Comparison of ENCODE assay signal across 8 mouse cellular contexts in the genomic region with DNA sequence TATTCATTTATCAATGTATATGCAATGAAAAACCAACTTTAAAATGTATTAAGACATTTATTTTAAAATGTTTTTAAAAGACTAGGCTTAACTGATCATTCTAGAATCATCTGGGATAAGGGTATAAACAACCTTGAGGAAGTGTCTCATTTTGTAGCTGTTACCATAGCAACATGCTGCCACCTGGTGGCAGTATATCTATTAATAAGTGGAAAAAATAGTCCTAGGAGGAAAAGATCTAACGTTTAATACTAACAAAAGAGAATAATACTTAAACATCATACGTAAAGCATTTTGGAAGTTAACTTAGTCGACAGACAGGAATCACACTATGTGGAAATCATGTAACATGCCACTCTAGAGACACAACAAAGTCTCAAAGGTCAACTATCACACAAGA. TPM values are rescaled to one million over a fixed set of nuclear protein-coding genes. Genes with fewer than 3 reads are reported as not detected.
A peak's percentile ranks its signal among the peaks of the same experiment; 100 is the strongest.
DNase-seq lines count a peak whose midpoint lies in the region; ATAC-seq and TF ChIP-seq lines count a peak whose summit lies in the region.

No protein-coding gene starts in this region.

- H3K4me3 ChIP-seq in midbrain, embryonic 11.5 days (ENCODE audit: low read depth, low read length): no peak overlapping the region
- no peak overlapping the region for H3K4me3 ChIP-seq in midbrain, embryonic 13.5 days (replicated peaks)

- in situ Hi-C loops in Patski (cut with MboI; ENCODE audit: low pct_unique_long_range_greater_than_20kb): no loop called here

- H3K4me1 ChIP-seq in midbrain, embryonic 11.5 days (ENCODE audit: control insufficient read depth, insufficient read depth, low read length): no peaks in the 10 kb centered on the region
- no peaks in the 10 kb centered on the region for H3K4me1 ChIP-seq in midbrain, embryonic 13.5 days (replicated peaks)

- CTCF ChIA-PET in Patski (lab: Charles Lee): interaction anchor here (1.0 to 2.0 kb wide), 5 partner anchors 10 to 20 kb away, joined by 4 to 7 read pairs (median 5); no protein-coding TSS in a partner anchor

- DNase-seq in heart, adult 18-20 months: peak; percentile 17 to 43
- DNase-seq in heart, adult 11 months: no peak
- DNase-seq in midbrain, embryonic 11.5 days (ENCODE audit: low spot score, missing footprints): peak; percentile 93
- DNase-seq in Patski (ENCODE audit: low read depth, low spot score): no peak
- DNase-seq in kidney, postnatal 4 days: peak; percentile 48 to 59
- no peak for DNase-seq in frontal cortex, postnatal 14 days (ENCODE audit: low spot score in 2 of 2)
- no peak for DNase-seq in right cerebral cortex, postnatal 36 days (ENCODE audit: low spot score in 2 of 2)

- H3K4me2 ChIP-seq in midbrain, embryonic 11.5 days: no peak overlapping the region
- H3K4me2 ChIP-seq in midbrain, embryonic 13.5 days (replicated peaks): no peak overlapping the region

- H3K27ac ChIP-seq in midbrain, embryonic 11.5 days (ENCODE audit: low read depth, low read length): no peak overlapping the region
- no peak overlapping the region for H3K27ac ChIP-seq in midbrain, embryonic 13.5 days

- peak; percentile 42 for TF ChIP-seq CTCF in Patski (IDR thresholded peaks at IDR 0.05)

- no peaks in the 10 kb centered on the region for H3K9me3 ChIP-seq in midbrain, embryonic 11.5 days (ENCODE audit: control insufficient read depth, low read length)
- no peaks in the 10 kb centered on the region for H3K9me3 ChIP-seq in midbrain, embryonic 13.5 days

- no peaks in the 10 kb centered on the region for H3K27me3 ChIP-seq in midbrain, embryonic 11.5 days (ENCODE audit: control insufficient read depth, insufficient read depth, low read length)
- H3K27me3 ChIP-seq in midbrain, embryonic 13.5 days: no peaks in the 10 kb centered on the region
- no peaks in the 10 kb centered on the region for H3K27me3 ChIP-seq in Patski

- POLR2A ChIA-PET in Patski (lab: Charles Lee): no interaction called here

- 79% methylated on average over 3 of the region's 3 CpGs for WGBS in midbrain, embryonic 11.5 days
- WGBS in midbrain, embryonic 13.5 days: 66% methylated on average over 3 of the region's 3 CpGs

- peaks cover 14% of the 10 kb centered on the region; the same call in 1 of the 2 replicates for H3K36me3 ChIP-seq in midbrain, embryonic 11.5 days (ENCODE audit: control insufficient read depth, insufficient read depth, low read length)
- peaks cover 63% of the 10 kb centered on the region for H3K36me3 ChIP-seq in midbrain, embryonic 13.5 days

- H3K9ac ChIP-seq in midbrain, embryonic 11.5 days (ENCODE audit: low read length): no peak overlapping the region
- H3K9ac ChIP-seq in midbrain, embryonic 13.5 days (replicated peaks): no peak overlapping the region

- ATAC-seq in midbrain, embryonic 11.5 days (ENCODE audit: low FRiP score): no peak
- no peak for ATAC-seq in midbrain, embryonic 13.5 days
- ATAC-seq in Patski: no peak

RNA-seq across cellular contexts. Expression of gene Srek1, which starts 23.0 kb away (rescaled TPM):
- total RNA-seq in heart, adult 18-20 months (2021): 10 to 100 TPM; 16.0 to 18.8 TPM
- 91.9 and 116 TPM in 2 replicates for polyA plus RNA-seq in midbrain, embryonic 11.5 days (2014; fragmentation: Nextera tagmentation; extraction: Ambion mirVana)
- 93.1 and 94.6 TPM in 2 replicates for polyA plus RNA-seq in midbrain, embryonic 13.5 days (2015; fragmentation: Nextera tagmentation; extraction: Ambion mirVana)
- polyA plus RNA-seq in Patski (2021): 57.7 TPM

Comparison
In these comparisons a context has a peak if more than half of its experiments do, and no peak if none do; other contexts are left out.
1. DNase-seq: peak in heart, adult 18-20 months (2 of 2), midbrain, embryonic 11.5 days (single experiment) and kidney, postnatal 4 days (2 of 2); none in heart, adult 11 months (single experiment), Patski (single experiment), frontal cortex, postnatal 14 days (0 of 2) and right cerebral cortex, postnatal 36 days (0 of 2).